Mouse (Mus musculus) embryo, embryonic 11 days (tissue): ENCODE data around the gene Lonrf2.

ENCODE experiments used
- DNase-seq: peaks from one replicate; pipeline ENCODE4 v3.0.0-alpha.2; 2015

Lonrf2 gene

DNA sequence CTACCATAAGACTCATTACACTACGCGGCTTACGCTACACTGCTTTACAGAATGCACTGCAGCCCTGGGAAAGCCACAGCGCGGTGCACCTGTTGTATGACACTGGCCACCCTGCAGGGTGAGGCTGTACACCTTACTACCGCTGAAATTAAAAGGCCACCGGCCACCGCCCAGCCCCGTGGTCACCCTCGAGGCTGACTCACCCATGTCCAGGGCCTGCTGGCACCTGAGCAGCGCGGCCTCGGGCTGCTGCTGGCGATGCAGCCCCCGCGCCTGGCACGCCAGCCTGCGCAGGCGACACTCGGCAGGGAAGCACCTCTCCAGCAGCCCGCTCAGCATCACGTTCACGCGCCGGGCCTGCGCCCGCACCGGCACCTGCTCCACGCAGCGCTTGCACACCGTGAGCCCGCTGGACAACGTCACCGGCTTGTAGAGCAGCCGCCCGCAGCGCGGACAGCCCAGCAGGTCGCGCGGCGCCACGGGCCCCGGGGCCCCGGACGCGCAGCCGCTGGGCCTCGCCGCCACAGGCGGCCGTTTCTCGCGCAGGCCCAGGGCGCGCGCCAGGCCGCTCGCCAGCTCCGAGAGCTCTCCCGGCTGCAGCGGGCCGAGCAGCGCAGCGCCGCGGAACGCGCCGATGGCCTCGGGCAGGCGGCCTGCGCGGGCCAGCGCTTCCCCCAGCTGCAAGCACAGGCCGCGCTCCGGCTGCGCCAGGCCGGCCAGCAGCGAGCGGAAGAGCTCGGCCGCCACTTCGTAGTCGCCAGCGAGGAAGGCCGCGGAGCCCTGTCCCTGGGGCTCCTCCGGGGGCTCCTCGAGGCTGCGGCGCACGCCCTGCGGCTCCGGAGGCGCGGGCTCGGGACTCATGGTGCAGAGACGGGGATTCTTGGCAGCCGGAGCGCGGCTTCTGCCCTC lies 689 bp downstream of the Lonrf2 start:
- peak; percentile 78 for DNase-seq

DNA sequence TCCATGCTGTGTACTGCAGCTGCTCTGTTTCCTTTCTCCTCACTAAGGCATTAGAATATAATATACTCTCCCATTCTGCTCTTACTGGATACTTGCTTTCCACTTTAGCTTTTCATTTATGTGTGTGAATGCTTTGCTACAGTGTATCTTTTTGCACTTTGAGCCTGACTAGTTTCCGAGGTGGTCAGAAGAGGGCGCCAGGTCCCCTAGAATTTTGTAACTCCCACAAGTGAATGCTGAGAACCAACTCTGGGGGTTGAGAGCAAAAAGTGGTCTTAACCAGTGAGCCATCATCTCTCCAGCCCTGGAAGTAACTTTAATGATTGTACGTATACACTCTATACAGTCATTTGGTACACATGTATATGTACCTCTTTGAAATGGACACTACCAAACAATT lies 1.6 kb downstream of the Lonrf2 start:
- DNase-seq, result peak; percentile 53

DNA sequence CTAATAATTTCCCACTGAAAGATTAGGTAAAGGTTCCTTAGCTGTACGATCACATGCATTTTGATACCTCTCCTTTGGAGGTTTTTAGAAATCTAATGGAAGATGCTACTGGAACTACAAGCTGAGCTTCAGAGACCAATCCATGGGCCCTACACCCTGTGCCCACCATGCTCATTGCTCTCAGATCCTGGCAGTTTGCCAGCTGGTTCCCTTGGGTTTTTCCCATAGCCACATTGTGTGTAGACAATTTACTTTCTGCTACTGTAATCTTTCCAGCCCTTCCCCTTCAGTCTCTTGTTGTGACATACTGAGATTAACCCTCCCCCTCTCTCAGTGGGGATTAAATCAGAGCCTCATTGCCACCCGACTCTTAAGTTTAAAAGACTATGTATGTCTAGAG lies 11.6 kb downstream of the Lonrf2 start:
- DNase-seq, result no peak

DNA sequence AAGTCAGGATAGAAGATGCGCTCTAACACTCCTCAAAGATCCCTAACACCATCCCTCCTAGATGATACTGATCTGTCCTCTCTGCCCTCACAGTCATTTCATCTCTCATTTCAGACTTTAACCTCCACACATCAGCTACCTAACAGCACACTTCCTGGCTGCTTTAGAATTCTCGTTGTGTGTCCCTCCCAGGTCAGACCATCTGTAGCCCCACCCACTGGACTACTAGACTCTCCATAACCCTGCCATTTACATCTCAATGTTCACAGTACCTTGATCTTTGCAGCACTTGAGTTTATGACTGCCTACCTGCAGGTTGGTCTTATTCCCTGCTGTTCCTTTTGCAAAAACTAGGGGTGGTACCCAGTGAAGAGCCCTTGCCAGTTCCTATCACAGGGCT lies 12.7 kb downstream of the Lonrf2 start:
- no peak for DNase-seq

DNA sequence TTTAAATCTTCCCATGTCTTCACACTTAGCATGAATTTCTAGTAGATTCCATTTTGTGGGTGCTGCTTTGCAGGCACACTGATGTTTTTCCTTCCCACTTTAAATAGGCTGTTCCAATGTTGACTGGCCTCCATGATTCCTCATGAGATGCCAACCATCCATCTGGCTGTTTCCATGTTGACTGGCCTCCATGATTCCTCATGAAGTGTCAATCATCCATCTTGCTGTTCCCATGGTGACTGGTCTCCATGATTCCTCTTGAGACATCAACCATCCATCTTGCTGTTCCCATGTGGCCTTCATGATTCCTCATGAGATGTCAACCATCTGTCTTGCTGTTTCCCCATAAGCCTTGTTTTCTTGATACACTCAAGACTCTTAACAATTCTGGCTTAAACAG lies 16.8 kb downstream of the Lonrf2 start:
- no peak for DNase-seq

DNA sequence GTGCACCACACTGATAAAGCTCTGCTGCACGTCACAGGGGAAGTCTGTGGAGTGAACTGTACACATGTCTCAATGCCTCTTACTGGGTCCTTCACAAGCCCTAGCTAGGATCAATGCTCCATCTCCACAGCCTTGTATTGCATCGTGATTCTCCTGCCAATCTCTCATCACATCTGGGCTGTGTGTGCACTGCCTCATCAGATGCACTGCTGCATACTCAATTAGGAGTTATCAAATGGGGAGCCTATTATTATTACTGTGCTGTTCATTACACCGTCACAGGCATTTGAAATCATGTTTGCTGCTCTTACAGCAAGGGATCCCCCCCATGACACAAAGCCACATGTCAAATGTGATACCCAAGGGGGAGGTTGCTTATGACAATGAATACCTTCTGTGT lies 18.8 kb downstream of the Lonrf2 start:
- DNase-seq, result no peak

DNA sequence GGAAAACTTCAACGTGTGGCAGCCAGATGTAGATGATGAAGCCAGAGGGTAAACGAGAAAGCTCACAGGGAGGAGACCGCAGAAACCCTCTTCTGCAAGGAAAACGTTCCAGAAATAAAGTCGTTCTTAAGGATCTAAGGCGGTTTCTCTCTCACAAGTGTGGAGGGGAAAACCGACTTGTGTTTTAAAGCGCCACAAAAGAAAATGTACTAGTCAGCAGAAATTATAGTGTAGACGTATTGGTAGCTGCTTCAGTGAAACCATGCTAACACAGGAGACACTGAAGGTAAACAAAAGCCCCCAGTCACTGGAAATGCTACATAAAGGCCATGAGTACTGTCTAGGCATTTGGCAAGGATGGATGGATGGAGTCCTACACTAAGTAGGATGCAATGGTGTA lies 19.2 kb downstream of the Lonrf2 start:
- DNase-seq, result no peak

DNA sequence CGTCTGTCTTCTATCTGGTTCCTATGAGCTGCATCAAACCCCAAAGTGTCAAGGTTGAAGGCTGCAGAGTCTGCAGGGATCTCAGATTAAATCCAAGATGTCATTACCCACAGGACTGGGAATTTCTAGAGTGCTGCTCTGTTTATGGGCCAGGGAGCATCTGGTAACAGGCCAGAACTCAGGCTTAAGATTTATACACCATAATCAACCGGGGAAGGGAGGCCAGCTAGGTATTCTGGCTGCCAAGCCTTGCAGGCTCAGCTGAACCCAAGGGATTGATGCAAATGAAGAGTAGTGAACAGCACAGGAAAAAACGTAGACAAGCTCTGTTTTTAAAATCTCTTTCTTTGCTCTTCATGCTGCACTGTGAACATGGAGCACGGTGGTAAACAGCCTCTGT lies 20.2 kb downstream of the Lonrf2 start:
- no peak for DNase-seq

DNA sequence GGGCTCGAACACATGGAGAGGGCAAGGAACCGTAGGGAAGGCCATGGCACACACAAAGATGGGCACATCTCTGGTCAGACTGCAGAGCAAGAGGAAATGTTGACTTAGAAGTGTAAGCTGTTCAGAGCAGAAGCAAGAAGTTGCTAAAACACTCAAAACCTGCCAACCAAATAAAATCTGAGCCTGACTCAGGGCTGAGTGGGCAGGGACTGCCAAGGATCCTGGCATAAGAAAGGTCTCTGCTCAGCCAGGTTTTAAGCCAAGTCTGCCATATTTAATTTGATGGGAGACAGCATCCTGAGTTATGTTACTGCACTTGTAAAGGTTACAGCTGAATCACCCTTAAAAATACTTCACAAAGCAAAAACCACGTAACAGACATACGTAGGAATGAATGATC lies 29.4 kb downstream of the Lonrf2 start:
- DNase-seq, result no peak

DNA sequence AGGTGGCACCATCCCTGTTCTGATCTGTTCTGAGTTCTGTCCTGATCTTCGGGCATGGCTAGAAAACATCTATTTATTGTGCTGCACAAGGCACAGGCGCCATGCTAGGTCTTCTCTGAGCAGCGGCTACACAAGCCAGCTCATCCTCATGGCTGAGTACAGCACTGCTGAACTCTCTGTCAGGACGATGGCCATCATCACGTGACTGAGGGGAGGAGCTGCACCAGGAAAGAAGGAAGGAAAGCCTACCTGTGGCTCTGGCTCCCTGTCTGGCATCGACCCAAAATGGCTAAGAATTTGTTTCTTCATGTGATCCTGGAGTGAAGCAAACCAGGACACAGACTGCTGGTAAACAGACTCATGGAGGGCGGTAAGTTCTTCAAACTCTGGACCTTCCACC lies 36.1 kb downstream of the Lonrf2 start:
- no peak for DNase-seq

DNA sequence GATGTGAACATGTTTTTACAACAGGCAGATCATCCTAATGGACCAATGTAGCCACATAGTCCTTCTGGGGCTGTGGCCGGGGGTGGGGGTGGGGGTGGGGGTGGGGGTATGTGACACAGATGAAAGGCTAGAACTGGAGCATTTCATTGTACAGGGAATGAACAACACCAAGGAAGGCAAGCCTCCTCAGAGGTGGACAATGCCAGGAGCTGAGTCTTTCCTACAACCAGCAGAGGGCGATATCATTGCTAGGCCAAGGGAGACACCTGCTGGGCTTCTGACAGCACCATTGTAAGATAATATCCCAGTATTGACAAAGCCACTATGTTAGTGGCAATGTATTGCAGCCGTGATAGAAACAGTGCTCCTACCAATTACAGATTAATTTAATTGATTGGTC lies 37.2 kb downstream of the Lonrf2 start:
- DNase-seq, result peak; percentile 73

DNA sequence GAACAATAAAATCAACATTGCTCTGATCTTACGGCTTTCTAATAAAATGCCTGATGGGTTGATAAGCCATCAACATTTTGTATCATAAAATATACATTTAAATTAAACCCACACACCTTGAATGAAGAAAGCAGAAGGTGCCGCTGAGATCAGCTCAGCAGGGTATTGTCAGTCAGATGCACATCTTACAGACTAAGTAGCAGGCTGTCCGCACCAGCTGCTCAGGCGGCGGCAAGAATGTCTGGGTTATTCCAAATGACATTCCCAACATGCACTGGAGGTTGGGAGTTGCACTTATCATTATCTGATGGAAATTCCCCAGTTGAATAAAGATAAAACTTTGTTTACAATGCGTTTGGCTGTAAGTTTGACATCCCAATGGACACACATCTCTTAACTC lies 39.6 kb downstream of the Lonrf2 start:
- peak; percentile 28 for DNase-seq

DNA sequence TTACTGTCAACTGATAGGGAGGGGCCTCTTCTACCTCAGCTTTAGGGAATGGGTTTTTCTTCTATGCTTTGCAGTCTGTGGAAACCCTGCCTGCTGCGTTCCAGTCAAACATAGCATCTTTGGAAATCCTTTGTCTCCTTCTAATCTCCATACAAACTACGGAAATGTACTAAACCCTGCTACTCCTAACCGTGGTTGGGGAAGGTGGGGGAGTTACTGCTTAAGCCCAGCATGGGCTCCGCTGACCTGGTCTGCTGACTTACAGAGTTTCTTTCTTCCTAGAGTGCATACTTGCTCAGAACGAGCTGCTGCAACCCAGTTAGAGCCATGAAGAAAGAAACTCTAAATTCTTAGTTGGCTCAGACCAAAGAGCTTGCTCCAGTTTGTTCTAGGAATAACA lies 41.0 kb downstream of the Lonrf2 start:
- DNase-seq, result no peak

DNA sequence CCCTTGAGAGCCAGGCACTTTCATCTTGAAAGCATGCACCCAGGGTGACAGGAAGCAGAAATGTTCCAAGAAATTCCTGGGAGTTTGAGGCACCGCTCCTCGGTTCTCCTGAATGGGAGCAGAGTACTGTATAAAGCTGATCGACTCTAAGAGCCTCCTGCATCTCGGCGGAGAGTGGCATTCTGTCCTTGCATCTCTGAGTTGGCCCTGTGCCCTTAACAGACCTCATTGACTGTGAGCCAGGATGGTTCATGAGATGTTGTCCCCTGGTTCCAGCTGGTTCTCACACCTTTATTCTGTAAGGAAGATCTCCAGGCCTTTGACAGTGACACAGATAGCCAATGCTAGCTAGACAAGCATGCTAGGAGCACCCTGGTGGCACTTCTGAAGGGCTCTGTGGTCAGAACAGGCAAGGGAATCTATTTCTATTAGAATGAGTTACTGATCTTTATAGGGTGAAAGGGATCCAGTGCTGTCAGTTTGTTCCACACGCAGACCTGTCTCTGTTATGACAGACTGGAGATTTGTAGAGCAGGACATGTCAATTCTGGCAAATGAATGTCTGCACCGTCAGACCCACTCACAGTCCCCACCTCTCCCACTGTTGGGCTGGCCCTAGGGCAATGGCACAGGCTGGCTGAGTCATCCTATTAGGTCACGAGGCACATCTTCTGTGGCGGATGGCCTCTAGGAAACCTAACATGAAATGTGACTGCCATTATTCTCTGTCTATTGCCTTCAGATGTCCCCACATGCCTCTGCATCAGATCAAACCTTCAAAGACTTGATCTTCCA lies 45.3 kb downstream of the Lonrf2 start:
- DNase-seq, result no peak

DNA sequence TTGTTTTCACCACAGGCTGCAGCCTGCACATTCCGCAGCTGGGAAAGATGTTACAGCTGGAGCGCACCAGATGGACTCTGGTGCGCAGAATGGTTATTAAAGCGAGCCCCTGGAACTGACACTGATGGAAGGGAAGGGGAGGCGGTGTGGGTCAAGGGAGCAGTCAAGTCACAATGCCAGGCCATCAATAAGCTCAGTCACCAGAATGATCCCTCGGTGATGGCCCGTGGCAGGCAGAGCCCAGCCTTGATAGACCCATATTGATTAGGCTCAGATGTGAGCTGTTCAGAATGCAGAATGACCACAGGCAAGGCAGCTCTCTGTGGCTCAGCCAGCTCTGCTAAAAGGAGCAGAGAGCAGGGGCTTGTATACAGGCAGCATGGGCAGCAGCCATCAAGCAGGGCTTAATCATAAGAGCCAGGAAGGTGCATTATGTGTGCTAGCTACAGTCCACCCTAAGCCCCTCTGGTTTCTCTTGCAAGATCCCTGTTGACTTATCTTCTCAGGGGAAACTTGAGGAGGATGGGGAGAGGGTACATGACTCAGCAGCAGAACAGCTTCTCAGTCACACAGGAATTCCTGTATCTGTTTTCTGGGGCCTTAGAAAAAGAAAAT lies 46.4 kb downstream of the Lonrf2 start:
- peak; percentile 70 for DNase-seq

DNA sequence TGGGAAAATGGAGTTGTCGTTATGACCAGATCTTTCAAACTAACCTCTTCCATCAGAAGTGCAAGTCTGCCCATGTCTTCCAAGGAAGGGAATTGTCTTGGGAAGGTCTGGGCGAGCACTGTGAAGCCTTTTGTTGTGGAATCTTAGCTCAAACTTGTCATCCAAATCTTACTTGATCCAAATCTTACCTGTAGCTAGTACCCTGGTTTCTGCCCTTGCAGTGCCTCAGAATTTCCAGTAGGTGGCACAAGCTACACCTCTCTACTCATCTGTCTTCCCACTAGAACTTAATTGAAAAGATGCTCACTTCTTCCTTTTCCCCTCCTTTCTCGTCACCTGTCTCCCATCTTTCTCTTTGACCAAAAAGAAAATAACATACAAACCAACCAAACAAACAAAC lies 47.6 kb downstream of the Lonrf2 start:
- DNase-seq, result peak; percentile 26

DNA sequence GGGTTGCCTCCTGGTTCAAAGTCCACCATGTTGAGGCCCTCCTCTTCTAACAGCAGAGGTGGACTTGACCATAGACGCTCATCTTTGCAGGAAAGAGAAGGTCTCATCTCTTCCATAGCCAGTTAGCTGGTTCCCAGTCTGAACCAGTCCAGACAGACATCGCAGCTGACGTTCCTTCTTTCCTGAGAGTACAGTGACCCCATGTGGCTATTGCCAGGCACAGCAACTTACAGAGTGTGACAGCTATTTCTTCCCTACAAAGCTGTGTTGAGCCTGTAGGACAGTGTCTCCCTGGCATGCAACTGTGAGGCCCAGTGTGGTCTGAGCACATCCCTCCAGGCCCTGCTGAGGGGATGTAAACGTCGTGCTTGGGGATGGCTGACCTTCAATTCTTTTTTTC lies 49.1 kb downstream of the Lonrf2 start:
- peak; percentile 83 for DNase-seq

DNA sequence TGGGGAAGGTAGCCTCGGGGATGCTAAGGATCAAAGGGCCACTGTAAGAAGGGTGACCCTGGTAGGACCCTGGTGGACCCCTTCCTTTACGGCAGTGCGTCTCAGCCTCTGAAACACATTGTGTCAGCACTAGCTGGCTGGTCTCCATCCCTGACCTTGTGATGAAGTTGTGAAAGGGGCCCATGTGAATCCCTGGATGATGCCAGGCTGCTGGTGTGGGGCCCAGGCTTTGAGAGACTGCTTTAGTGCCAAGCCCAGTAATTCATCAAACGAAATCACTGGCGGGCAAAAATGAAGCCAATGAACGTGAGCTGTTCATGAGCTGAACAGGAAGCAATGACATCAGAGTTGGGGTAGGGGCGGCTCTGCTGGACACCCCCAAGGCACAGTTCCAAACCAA lies 50.2 kb downstream of the Lonrf2 start:
- DNase-seq, result no peak

DNA sequence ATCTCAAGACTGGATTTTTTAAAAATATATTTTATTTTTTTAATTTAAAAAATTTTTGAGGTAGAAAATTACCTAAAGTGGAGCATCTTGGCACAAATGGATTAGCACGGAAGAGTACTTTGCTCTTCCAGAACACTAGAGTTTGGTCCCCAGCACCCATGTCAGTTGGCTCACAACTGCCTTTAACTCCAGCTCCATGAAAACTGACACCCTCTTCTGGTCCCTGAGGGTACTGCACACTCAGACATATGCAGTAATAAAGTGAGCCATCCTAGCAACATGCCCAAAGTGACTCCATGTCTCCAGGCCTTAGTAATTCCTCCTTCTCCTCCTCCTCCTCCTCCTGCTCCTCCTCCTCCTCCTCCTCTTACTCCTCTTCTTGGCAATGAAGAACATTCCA lies 58.2 kb downstream of the Lonrf2 start:
- no peak for DNase-seq

DNA sequence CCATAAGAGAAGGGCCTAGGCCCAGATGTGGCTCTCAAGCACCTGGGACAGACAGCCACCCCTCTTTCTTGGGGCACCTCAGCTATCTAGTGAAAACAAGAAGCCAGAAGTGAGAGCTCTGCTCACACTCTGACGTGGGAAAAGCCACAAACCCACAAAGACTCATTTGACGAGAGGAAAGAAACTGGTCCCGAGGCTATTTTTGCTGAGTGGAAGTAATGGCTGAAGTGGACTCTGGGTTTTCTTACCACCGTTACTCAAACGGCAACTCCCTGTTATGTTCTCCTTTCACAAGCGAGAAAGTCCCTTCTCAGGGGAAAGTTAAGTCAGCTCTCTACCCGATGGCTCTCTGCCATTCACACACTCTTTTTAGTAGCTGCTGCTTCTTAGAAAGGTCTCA lies 59.0 kb downstream of the Lonrf2 start:
- DNase-seq, result no peak

DNA sequence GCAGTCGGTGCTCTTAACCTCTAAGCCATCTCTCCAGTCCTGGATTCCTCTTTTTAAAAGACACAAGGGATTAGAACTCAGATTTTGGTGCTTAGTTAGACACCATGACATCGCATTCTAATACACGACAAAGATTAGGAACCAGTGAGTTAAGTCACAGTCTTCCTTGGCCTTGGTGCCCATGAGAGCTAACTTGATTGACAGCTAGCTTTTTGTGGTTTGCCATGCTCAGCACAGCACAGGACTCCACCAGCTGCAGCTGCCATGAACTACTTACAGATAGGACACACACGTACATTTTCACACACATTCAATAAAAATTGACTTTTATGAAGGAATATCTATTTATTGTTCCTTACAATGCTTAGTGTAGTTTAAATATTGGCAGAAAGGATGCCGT lies 60.8 kb downstream of the Lonrf2 start:
- DNase-seq, result no peak

DNA sequence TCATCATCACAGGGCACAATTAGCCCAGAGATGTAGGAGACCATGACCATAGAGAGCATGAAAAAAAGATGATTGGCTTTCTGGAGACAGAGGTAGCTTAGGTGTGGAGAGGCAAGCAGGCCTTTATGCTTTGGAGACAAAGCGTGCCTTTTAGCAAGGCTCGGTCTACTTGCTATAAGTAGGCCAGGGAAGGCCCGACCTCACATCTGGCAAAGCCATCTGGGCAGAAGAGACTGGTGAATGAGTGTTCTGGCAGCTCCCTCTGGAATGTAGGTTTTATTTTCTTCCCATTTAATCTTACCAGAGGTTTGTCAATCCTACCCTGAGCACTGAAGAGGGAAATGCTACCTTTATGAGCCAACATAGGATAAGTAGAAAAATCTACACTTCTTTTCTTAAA lies 65.8 kb downstream of the Lonrf2 start:
- DNase-seq, result no peak

DNA sequence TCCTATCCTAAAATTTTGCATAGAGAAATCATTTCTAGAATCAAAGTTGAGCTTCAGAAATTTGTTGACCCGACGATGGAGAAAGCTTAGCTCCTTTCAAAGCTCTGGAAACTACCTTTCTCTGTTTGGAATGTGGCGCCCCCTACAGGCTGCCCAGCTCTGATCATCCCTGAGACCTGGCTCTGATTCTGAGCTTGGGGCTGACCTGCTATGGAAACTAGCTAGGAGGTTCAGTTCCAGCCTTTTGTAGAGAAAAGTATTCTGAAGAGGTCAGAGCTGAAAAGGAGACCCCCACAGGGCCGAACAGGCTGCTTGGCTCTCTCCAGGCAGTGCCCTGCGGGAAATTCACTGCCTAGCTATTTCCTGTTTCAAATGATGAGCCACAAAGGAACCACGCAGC lies 66.6 kb downstream of the Lonrf2 start:
- peak; percentile 81 for DNase-seq

DNA sequence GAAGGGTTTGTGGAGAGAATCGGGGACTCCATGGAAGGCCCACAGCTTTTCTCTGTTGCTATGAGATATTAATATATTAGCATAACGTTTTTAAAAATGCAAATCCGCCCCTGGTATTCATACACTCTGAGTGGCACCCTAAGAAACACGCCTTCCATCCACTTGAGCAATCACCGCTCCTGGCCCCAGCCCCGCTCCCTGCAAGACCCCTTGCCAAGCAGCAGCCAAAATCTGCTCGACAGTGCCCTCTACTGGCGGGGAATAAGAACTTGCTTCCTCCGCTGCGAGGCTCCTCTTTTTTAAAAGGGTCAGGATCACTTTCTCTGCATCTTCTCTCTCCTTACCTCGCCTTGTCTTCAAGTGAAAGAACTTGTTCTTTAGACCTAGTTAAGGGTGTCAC lies 68.7 kb downstream of the Lonrf2 start:
- peak; percentile 94 for DNase-seq
